Mouse (Mus musculus) midbrain, embryonic 15.5 days (tissue): ENCODE measurements at regions not wholly inside any gene's neighbourhood (a gene's known extent, or its start where the extent isn't known, plus 50 kb on each side); places are given as distances from the start of the nearest gene placed in this dataset.
A peak's percentile ranks its signal among the peaks of the same experiment; 100 is the strongest.

Experiments used
- ATAC-seq: fragments of 200-750 bp; cut with Nextera tagmentation; replicated peaks from 2 replicates; pipeline ENCODE4 v1.8.0; 2017; ENCODE audit warnings: moderate TSS enrichment
- H3K27ac ChIP-seq: fragments of 300-500 bp; sonication (generic); 2 replicates; pipeline ENCODE4 v1.5.1; 2015; ENCODE audit warnings: mild to moderate bottlenecking, inconsistent platforms
- H3K27me3 ChIP-seq: fragments of 300-500 bp; sonication (generic); replicated peaks from 2 replicates; pipeline ENCODE4 v1.6.1; 2015; ENCODE audit warnings: inconsistent platforms
- H3K36me3 ChIP-seq: fragments of 300-500 bp; sonication (generic); replicated peaks from 2 replicates; pipeline ENCODE4 v1.6.1; 2015; ENCODE audit warnings: inconsistent platforms
- H3K4me1 ChIP-seq: fragments of 300-500 bp; sonication (generic); 2 replicates; pipeline ENCODE4 v1.6.1; 2015; ENCODE audit warnings: inconsistent platforms
- H3K4me2 ChIP-seq: fragments of 300-500 bp; sonication (generic); 2 replicates; pipeline ENCODE4 v1.6.1; 2015; ENCODE audit warnings: inconsistent platforms, mild to moderate bottlenecking, moderate library complexity
- H3K4me3 ChIP-seq: fragments of 300-500 bp; sonication (generic); 2 replicates; pipeline ENCODE4 v1.5.1; 2015; ENCODE audit warnings: mild to moderate bottlenecking, inconsistent platforms
- H3K9ac ChIP-seq: fragments of 300-500 bp; sonication (generic); 2 replicates; pipeline ENCODE4 v1.6.1; 2015; ENCODE audit warnings: mild to moderate bottlenecking, inconsistent platforms
- H3K9me3 ChIP-seq: fragments of 300-500 bp; sonication (generic); 2 replicates; pipeline ENCODE4 v1.6.1; 2016; ENCODE audit warnings: inconsistent platforms
- WGBS: fragments of 180-500 bp; shearing (Covaris S2); methylation state at CpG from one replicate; pipeline ENCODE4 v1.1.7; 2015; ENCODE audit warnings: mixed read lengths; 5-methylcytosine and 5-hydroxymethylcytosine counted together

GRCm38 (mm10) chr14:24081911-24082558 is 67.7 kb upstream of the Kcnma1 start:
- Histone ChIP-seq H3K9ac (no peak overlapping the region), H3K27ac (no peak overlapping the region), H3K36me3 (no peaks in the 10 kb centered on the region), H3K4me2 (peak overlapping the region; percentile 42), H3K4me1 (peaks cover 8% of the 10 kb centered on the region), H3K4me3 (peak overlapping the region; percentile 19), H3K27me3 (no peaks in the 10 kb centered on the region), H3K9me3 (no peaks in the 10 kb centered on the region)
- peak; percentile 75 for ATAC-seq
- WGBS, result 19% methylated on average over 11 of the region's 11 CpGs

- no peak overlapping the region for H3K4me2 ChIP-seq
- no peak overlapping the region for H3K27ac ChIP-seq
- no peaks in the 10 kb centered on the region for H3K27me3 ChIP-seq
- no peak for ATAC-seq
- no peaks in the 10 kb centered on the region for H3K36me3 ChIP-seq
- H3K4me1 ChIP-seq, result no peaks in the 10 kb centered on the region
- H3K4me3 ChIP-seq, result no peak overlapping the region
- no peak overlapping the region for H3K9ac ChIP-seq
- no peaks in the 10 kb centered on the region for H3K9me3 ChIP-seq
- WGBS, result 54% methylated on average over 4 of the region's 4 CpGs
Measured at GRCm38 (mm10) chr14:24068693-24069092, 54.4 kb upstream of the Kcnma1 start.

GRCm38 (mm10) chr14:24067657-24068056 is 53.4 kb upstream of the Kcnma1 start:
- 45% methylated on average over 6 of the region's 6 CpGs for WGBS
- H3K4me2 ChIP-seq, result no peak overlapping the region
- H3K27ac ChIP-seq, result no peak overlapping the region
- no peaks in the 10 kb centered on the region for H3K4me1 ChIP-seq
- no peak overlapping the region for H3K4me3 ChIP-seq
- no peak for ATAC-seq
- H3K9me3 ChIP-seq, result no peaks in the 10 kb centered on the region
- no peak overlapping the region for H3K9ac ChIP-seq
- no peaks in the 10 kb centered on the region for H3K27me3 ChIP-seq
- H3K36me3 ChIP-seq, result no peaks in the 10 kb centered on the region

GRCm38 (mm10) chr14:24065231-24065767 is 51.0 kb upstream of the Kcnma1 start:
- no peak overlapping the region for H3K4me3 ChIP-seq
- no peaks in the 10 kb centered on the region for H3K27me3 ChIP-seq
- WGBS, result 70% methylated on average over 4 of the region's 4 CpGs
- ATAC-seq, result no peak
- no peaks in the 10 kb centered on the region for H3K9me3 ChIP-seq
- no peak overlapping the region for H3K9ac ChIP-seq
- no peak overlapping the region for H3K4me2 ChIP-seq
- H3K36me3 ChIP-seq, result no peaks in the 10 kb centered on the region
- H3K4me1 ChIP-seq, result no peaks in the 10 kb centered on the region
- H3K27ac ChIP-seq, result no peak overlapping the region
